Mouse (Mus musculus): Measurements from ENCODE around the gene Eif2s1. TPM values are rescaled to one million over a fixed set of nuclear protein-coding genes. Genes with fewer than 3 reads are reported as not detected.
"Not testable (repeated sequence)": the region's sequence is repeated elsewhere in the genome, so short reads cannot be mapped to it uniquely, and the experiment has no call there.

Gene Eif2s1
- total and polyA plus RNA-seq, 3 experiments, result 3.5 to 83.3 (median 75.7) TPM

GRCm38 (mm10) chr12:78915561-78915960 is 53.9 kb downstream of the Eif2s1 start:
- no peak for DNase-seq

- DNase-seq, result no peak
Measured at GRCm38 (mm10) chr12:78916278-78916677, 54.7 kb downstream of the Eif2s1 start.

- peak; percentile 82 for DNase-seq
Measured at GRCm38 (mm10) chr12:78918227-78919078, 56.8 kb downstream of the Eif2s1 start.

GRCm38 (mm10) chr12:78919079-78919712 is 57.6 kb downstream of the Eif2s1 start:
- peak; percentile 70 for DNase-seq

GRCm38 (mm10) chr12:78921421-78921820 is 59.8 kb downstream of the Eif2s1 start:
- no peak for DNase-seq

GRCm38 (mm10) chr12:78922058-78922457 is 60.4 kb downstream of the Eif2s1 start:
- DNase-seq, result no peak

GRCm38 (mm10) chr12:78922977-78923376 is 61.4 kb downstream of the Eif2s1 start:
- DNase-seq, result not testable (repeated sequence)

- DNase-seq, result no peak
Measured at GRCm38 (mm10) chr12:78923539-78924189, 62.0 kb downstream of the Eif2s1 start.

GRCm38 (mm10) chr12:78927287-78927686 is 65.7 kb downstream of the Eif2s1 start:
- DNase-seq, result no peak

- DNase-seq, result no peak
Measured at GRCm38 (mm10) chr12:78929900-78930299, 68.3 kb downstream of the Eif2s1 start.

GRCm38 (mm10) chr12:78936494-78936893 is 74.9 kb downstream of the Eif2s1 start:
- no peak for DNase-seq

Other genes starting within 250 kb of the Eif2s1 start
- gene Fam71d, start 170.3 kb upstream of the Eif2s1 start, total RNA-seq (2021), result under 1 TPM; 0.35 to 0.86 TPM
- not detected in 2 replicates for gene Fam71d, start 170.3 kb upstream of the Eif2s1 start, polyA plus RNA-seq (2012; rRNA removed)
- gene Mpp5, start 112.9 kb upstream of the Eif2s1 start, total RNA-seq (2021), result 10 to 100 TPM; 26.9 to 36.3 TPM
- 0.33 and 0.36 TPM in 2 replicates for gene Mpp5, start 112.9 kb upstream of the Eif2s1 start, polyA plus RNA-seq (2012; rRNA removed)
- gene Atp6v1d, start 181 bp upstream of the Eif2s1 start, total RNA-seq (2021), result 10 to 100 TPM; 58.6 to 78.8 TPM
- 2.2 and 2.4 TPM in 2 replicates for gene Atp6v1d, start 181 bp upstream of the Eif2s1 start, polyA plus RNA-seq (2012; rRNA removed)
- gene Plek2, start 45.1 kb downstream of the Eif2s1 start, total RNA-seq (2021), result under 1 TPM; 0.23 to 0.41 TPM
- gene Plek2, start 45.1 kb downstream of the Eif2s1 start, polyA plus RNA-seq (2012; rRNA removed), result not detected in 2 replicates
- gene Tmem229b, start 145.8 kb downstream of the Eif2s1 start, total RNA-seq (2021), result 10 to 100 TPM in 1 of 2 experiments, 1 to 10 TPM in 1; 5.8 to 11.3 TPM
- gene Tmem229b, start 145.8 kb downstream of the Eif2s1 start, polyA plus RNA-seq (2012; rRNA removed), result 9.2 and 9.3 TPM in 2 replicates
- gene Plekhh1, start 167.3 kb downstream of the Eif2s1 start, total RNA-seq (2021), result 1 to 10 TPM; 1.8 to 2.2 TPM
- 1.4 and 2.1 TPM in 2 replicates for gene Plekhh1, start 167.3 kb downstream of the Eif2s1 start, polyA plus RNA-seq (2012; rRNA removed)
- gene Pigh, start 227.8 kb downstream of the Eif2s1 start, total RNA-seq (2021), result 10 to 100 TPM; 10.5 to 12.6 TPM
- gene Pigh, start 227.8 kb downstream of the Eif2s1 start, polyA plus RNA-seq (2012; rRNA removed), result 16.7 and 17.5 TPM in 2 replicates

Measured in adrenal gland, adult 2 months (tissue).